Mouse (Mus musculus): ENCODE results near the gene Cstad.

- no peak for TF ChIP-seq CTCF (IDR thresholded peaks at IDR 0.05; ENCODE audit: extremely low read depth, insufficient read length, insufficient replicate concordance, low read depth, low read length)
- no peak for TF ChIP-seq POLR2A (IDR thresholded peaks at IDR 0.05; ENCODE audit: low read depth, low read length)
Measured at GRCm38 (mm10) chr2:30618487-30619248, 23.8 kb downstream of the Cstad start.
